Mouse (Mus musculus) C2C12 (cell line): ENCODE results near the gene Col4a2. TPM values are rescaled to one million over a fixed set of nuclear protein-coding genes. Genes with fewer than 3 reads are reported as not detected.
A peak's percentile ranks its signal among the peaks of the same experiment; 100 is the strongest.

Experiments used
- H3K27me3 ChIP-seq: one replicate; pipeline ENCODE4 v1.6.1; 2011; ENCODE audit not compliant: control insufficient read depth, insufficient read depth, insufficient read length
- H3K36me3 ChIP-seq: one replicate; pipeline ENCODE4 v1.6.1; 2011; ENCODE audit not compliant: control insufficient read depth, insufficient read depth
- H3K4me3 ChIP-seq: one replicate; pipeline ENCODE4 v1.5.1; 2011; ENCODE audit warnings: mild to moderate bottlenecking, control low read depth; ENCODE audit not compliant: poor library complexity, insufficient read depth, severe bottlenecking
- H3K79me2 ChIP-seq: one replicate; pipeline ENCODE4 v1.6.1; 2011; ENCODE audit not compliant: control insufficient read depth, insufficient read depth
- H3K79me3 ChIP-seq: one replicate; pipeline ENCODE4 v1.6.1; 2011; ENCODE audit warnings: low read depth, control low read depth
- H3ac ChIP-seq: one replicate; pipeline ENCODE3; 2011; ENCODE audit warnings: low read depth; ENCODE audit not compliant: control insufficient read depth, insufficient read length
- CEBPB ChIP-seq: IDR thresholded peaks from one replicate; pipeline ENCODE4 v1.6.1; 2011; ENCODE audit warnings: low read depth, mild to moderate bottlenecking, control low read depth, moderate library complexity
- CTCF ChIP-seq: IDR thresholded peaks from one replicate; pipeline ENCODE4 v1.5.1; 2011; ENCODE audit not compliant: control insufficient read depth, insufficient read depth, insufficient read length
- FOSL1 ChIP-seq: IDR thresholded peaks from one replicate; pipeline ENCODE4 v1.8.0; 2011; ENCODE audit warnings: mild to moderate bottlenecking, low read length; ENCODE audit not compliant: poor library complexity, insufficient read depth, severe bottlenecking
- MAX ChIP-seq: IDR thresholded peaks from one replicate; pipeline ENCODE4 v1.6.1; 2011; ENCODE audit warnings: mild to moderate bottlenecking, control low read depth
- MYOD1 ChIP-seq: IDR thresholded peaks from one replicate; pipeline ENCODE4 v1.6.1; 2011; ENCODE audit warnings: low read depth; ENCODE audit not compliant: control insufficient read depth, insufficient read length
- MYOG ChIP-seq: IDR thresholded peaks from one replicate; pipeline ENCODE4 v1.6.1; 2011; ENCODE audit not compliant: control insufficient read depth, insufficient read length; ENCODE audit errors: extremely low read depth
- USF1 ChIP-seq: IDR thresholded peaks from one replicate; pipeline ENCODE4 v1.6.1; 2011; ENCODE audit warnings: low read depth, mild to moderate bottlenecking, control low read depth, moderate library complexity
- polyA plus RNA-seq: library from polyadenylated mRNA; unstranded; fragments of >200 nt; fragmentation: generic; extraction: Trizol; gene quantifications from one replicate; pipeline ENCODE4 v1.2.1, GENCODE M21; 2012; ENCODE audit warnings: missing spikeins

The Col4a2 gene
- polyA plus RNA-seq, 1 experiment, result 68.8 TPM

DNA sequence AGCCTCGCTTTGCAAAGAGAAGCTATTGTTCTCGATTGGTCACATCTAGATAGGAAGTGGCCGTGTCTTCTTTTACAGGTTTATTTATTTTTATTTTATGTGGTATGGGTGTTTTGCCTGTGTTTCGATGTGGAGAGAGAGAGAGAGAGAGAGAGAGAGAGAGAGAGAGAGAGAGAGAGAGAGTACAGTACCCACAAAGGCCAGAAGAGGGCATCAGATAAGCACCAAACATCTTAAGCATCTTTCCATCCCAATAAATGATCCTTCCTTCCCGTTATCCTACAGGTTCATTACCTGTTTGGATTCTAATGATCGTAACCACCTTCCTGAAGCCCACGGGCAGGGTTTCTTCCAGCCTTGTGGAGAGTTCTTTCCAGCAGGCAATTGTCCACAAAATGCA lies 110.5 kb downstream of the Col4a2 start:
- Histone ChIP-seq H3K36me3 (peaks cover 9% of the 10 kb centered on the region), H3K79me2 (no peaks in the 10 kb centered on the region), H3K4me3 (no peak overlapping the region), H3ac (no peak overlapping the region), H3K27me3 (no peaks in the 10 kb centered on the region), H3K79me3 (no peaks in the 10 kb centered on the region)
- TF ChIP-seq MAX, result no peak
- no peak for TF ChIP-seq MYOD1
- TF ChIP-seq CEBPB, result no peak
- no peak for TF ChIP-seq MYOG
- TF ChIP-seq USF1, result no peak
- no peak for TF ChIP-seq FOSL1
- TF ChIP-seq CTCF, result no peak

DNA sequence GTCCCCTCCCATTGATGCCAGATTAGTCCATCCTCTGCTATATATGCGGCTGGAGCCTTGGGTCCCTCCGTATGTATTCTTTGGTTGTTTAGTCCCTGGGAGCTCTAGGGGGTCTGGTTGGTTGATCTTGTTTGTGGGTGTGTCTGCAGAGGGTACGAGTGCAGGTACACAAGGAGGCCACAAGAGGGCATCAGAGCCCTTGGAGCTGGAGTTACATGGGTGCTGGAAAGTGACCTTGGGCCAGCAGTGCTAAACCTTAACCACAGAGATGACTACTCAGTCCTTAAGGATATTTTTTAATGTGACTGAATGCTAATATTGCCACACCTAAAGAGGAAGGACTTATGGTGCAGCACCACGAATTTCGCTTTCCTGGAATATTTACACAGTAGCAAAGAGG lies 118.1 kb downstream of the Col4a2 start:
- Histone ChIP-seq H3K79me2 (no peaks in the 10 kb centered on the region), H3K36me3 (peaks cover 12% of the 10 kb centered on the region), H3K4me3 (no peak overlapping the region), H3K27me3 (no peaks in the 10 kb centered on the region), H3ac (no peak overlapping the region), H3K79me3 (no peaks in the 10 kb centered on the region)
- TF ChIP-seq MYOD1 (no peak), FOSL1 (no peak), CTCF (peak; percentile 44)

DNA sequence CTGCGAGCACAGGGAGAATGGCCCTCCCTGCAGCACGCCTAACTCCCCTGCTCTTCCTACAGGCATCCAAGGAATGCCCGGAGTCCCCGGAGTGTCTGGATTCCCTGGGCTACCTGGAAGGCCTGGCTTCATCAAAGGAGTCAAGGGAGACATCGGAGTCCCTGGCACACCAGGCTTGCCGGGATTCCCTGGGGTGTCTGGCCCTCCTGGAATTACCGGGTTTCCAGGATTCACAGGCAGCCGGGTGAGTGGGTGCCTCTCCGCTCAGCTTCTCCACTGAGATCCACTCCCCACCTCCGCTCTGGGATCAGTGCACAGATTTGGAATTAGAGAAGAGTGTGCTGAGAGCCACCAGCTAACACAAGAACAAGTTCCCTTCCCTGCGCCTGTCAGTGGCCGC lies 125.3 kb downstream of the Col4a2 start:
- Histone ChIP-seq H3K27me3 (no peaks in the 10 kb centered on the region), H3ac (no peak overlapping the region), H3K79me3 (no peaks in the 10 kb centered on the region), H3K79me2 (no peaks in the 10 kb centered on the region), H3K36me3 (peaks cover 9% of the 10 kb centered on the region), H3K4me3 (no peak overlapping the region)
- TF ChIP-seq CTCF, result no peak
- TF ChIP-seq MYOG, result no peak
- no peak for TF ChIP-seq MYOD1

DNA sequence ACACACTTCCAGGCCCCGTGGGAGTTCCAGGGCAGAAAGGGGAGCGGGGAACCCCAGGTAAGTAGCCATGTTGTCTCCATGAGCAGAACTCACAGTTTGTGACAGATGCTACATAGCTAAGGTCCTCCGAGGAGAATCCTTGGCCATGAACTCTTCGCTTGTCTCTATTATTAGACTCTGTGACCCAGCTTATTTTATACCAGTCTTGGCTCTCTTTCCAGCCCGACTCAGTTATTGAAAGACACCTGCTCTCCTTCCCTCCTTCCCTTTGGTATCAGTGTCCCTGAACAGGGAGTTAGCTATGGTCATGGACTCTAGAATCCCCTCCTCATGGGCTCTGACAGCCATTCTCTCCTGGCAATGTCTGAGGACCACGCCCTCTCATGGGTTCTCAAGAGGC lies 128.7 kb downstream of the Col4a2 start:
- H3K79me2 ChIP-seq, result no peaks in the 10 kb centered on the region
- no peaks in the 10 kb centered on the region for H3K79me3 ChIP-seq
- H3K4me3 ChIP-seq, result no peak overlapping the region
- peaks cover 19% of the 10 kb centered on the region for H3K36me3 ChIP-seq
- H3ac ChIP-seq, result no peak overlapping the region
- no peaks in the 10 kb centered on the region for H3K27me3 ChIP-seq
- TF ChIP-seq MYOG, result no peak

DNA sequence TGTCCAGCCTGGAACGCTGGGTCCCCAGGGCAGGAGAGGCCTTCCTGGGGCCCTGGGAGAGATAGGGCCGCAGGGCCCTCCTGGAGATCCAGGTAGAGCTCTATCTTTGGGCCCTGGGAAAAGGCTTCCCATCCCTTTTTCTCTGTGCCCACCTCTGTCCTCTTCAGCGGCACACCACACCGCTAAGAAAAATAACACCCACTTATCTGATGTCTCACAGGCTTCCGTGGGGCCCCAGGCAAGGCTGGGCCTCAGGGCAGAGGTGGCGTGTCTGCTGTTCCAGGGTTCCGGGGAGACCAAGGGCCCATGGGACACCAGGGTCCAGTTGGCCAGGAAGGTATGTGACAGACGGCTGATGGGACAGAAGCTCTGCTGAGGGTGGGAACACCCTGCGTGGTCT lies 131.0 kb downstream of the Col4a2 start:
- Histone ChIP-seq H3ac (no peak overlapping the region), H3K4me3 (no peak overlapping the region), H3K79me3 (no peaks in the 10 kb centered on the region), H3K27me3 (no peaks in the 10 kb centered on the region), H3K79me2 (no peaks in the 10 kb centered on the region), H3K36me3 (peaks cover 21% of the 10 kb centered on the region)
- TF ChIP-seq MYOG (no peak), CEBPB (no peak), MAX (no peak), CTCF (no peak), USF1 (no peak)

DNA sequence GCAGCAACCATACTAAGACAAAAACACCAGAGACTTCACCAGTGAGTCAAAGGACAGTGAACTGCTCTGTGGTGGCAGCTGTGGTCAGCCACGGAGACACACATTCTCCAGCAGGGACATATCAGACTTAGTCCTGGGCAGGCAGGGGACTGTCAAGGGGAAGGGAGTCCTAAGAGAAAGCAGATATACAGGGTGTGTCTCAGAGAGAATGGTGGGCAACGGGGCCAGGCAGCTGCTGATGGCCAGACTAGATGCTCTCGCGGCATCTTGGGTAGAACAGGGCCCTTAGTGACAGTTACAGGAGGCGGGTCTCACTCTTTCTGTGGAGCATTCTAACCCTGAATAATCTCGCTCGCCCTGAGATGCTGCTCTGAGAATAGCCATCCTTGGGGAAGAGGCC lies 131.6 kb downstream of the Col4a2 start:
- no peaks in the 10 kb centered on the region for H3K27me3 ChIP-seq
- H3ac ChIP-seq, result no peak overlapping the region
- H3K4me3 ChIP-seq, result no peak overlapping the region
- H3K79me3 ChIP-seq, result no peaks in the 10 kb centered on the region
- TF ChIP-seq FOSL1 (no peak), MAX (no peak), MYOD1 (no peak), USF1 (no peak), CEBPB (no peak), MYOG (no peak), CTCF (no peak)
- H3K36me3 ChIP-seq, result peaks cover 23% of the 10 kb centered on the region
- no peaks in the 10 kb centered on the region for H3K79me2 ChIP-seq

DNA sequence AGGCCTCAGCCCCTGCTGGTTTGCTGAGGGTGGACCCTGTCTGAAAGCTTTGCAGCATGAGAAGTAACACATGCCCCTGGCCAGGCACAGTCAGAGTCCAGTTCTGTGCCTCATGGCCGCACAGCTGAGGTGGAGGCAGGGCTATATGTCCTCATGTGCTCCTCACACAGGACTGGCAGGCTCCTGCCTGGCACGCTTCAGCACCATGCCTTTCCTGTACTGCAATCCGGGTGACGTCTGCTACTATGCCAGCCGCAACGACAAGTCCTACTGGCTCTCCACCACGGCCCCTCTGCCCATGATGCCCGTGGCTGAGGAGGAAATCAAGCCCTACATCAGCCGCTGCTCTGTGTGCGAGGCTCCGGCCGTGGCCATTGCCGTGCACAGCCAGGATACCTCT lies 133.2 kb downstream of the Col4a2 start:
- peaks cover 17% of the 10 kb centered on the region for H3K36me3 ChIP-seq
- no peak overlapping the region for H3ac ChIP-seq
- no peaks in the 10 kb centered on the region for H3K27me3 ChIP-seq
- H3K79me2 ChIP-seq, result no peaks in the 10 kb centered on the region
- H3K4me3 ChIP-seq, result no peak overlapping the region
- H3K79me3 ChIP-seq, result no peaks in the 10 kb centered on the region
- no peak for TF ChIP-seq MYOD1
- TF ChIP-seq CEBPB, result no peak
- no peak for TF ChIP-seq FOSL1
- no peak for TF ChIP-seq CTCF
- no peak for TF ChIP-seq USF1
- no peak for TF ChIP-seq MYOG
- TF ChIP-seq MAX, result no peak
